Mouse (Mus musculus) heart, embryonic 12.5 days (tissue): ENCODE measurements around the gene Tubb2a. TPM values are rescaled to one million over a fixed set of nuclear protein-coding genes. Genes with fewer than 3 reads are reported as not detected.

Experiments used
- ATAC-seq: fragments of 200-750 bp; cut with Nextera tagmentation; 2 replicates; pipeline ENCODE4 v1.8.0; 2017; ENCODE audit warnings: moderate TSS enrichment, moderate library complexity; ENCODE audit not compliant: insufficient number of reproducible peaks, low FRiP score
- H3K27ac ChIP-seq: fragments of 300-500 bp; sonication (generic); 2 replicates; pipeline ENCODE4 v1.5.1; 2016; ENCODE audit warnings: mild to moderate bottlenecking, moderate library complexity; ENCODE audit not compliant: poor library complexity, severe bottlenecking
- H3K27me3 ChIP-seq: fragments of 300-500 bp; sonication (generic); replicated peaks from 2 replicates; pipeline ENCODE4 v1.6.1; 2016; ENCODE audit warnings: mild to moderate bottlenecking, moderate library complexity
- H3K36me3 ChIP-seq: fragments of 300-500 bp; sonication (generic); 2 replicates; pipeline ENCODE4 v1.6.1; 2016; ENCODE audit warnings: mild to moderate bottlenecking, moderate library complexity
- H3K4me1 ChIP-seq: fragments of 300-500 bp; sonication (generic); replicated peaks from 2 replicates; pipeline ENCODE4 v1.6.1; 2016; ENCODE audit warnings: mild to moderate bottlenecking
- H3K4me2 ChIP-seq: fragments of 300-500 bp; sonication (generic); 2 replicates; pipeline ENCODE4 v1.6.1; 2016; ENCODE audit warnings: mild to moderate bottlenecking, moderate library complexity
- H3K4me3 ChIP-seq: fragments of 300-500 bp; sonication (generic); 2 replicates; pipeline ENCODE4 v1.5.1; 2016; ENCODE audit warnings: mild to moderate bottlenecking
- H3K9ac ChIP-seq: fragments of 300-500 bp; sonication (generic); 2 replicates; pipeline ENCODE4 v1.6.1; 2016; ENCODE audit warnings: mild to moderate bottlenecking, moderate library complexity
- H3K9me3 ChIP-seq: fragments of 300-500 bp; sonication (generic); replicated peaks from 2 replicates; pipeline ENCODE4 v1.6.1; 2016; ENCODE audit warnings: mild to moderate bottlenecking, moderate library complexity
- WGBS: fragments of 180-500 bp; shearing (Covaris S2); methylation state at CpG from one replicate; pipeline ENCODE4 v1.1.7; 2016; 5-methylcytosine and 5-hydroxymethylcytosine counted together
- polyA plus RNA-seq: library from polyadenylated mRNA; unstranded; fragments of >200 nt; fragmentation: Nextera tagmentation; extraction: Ambion mirVana; gene quantifications from 2 replicates; pipeline ENCODE4 v1.2.1, GENCODE M21; 2016

The Tubb2a gene
- polyA plus RNA-seq, 1 experiment from 2014 or later = 111 TPM

GRCm38 (mm10) chr13:34109677-34110058, 31.9 kb upstream of the Tubb2a start:
- Histone ChIP-seq H3K27me3 (no peaks in the 10 kb centered on the region), H3K4me3 (no peak overlapping the region), H3K9me3 (no peaks in the 10 kb centered on the region), H3K36me3 (no peaks in the 10 kb centered on the region), H3K4me1 (0 out of 2 replicates have a peak, but pooled peaks cover 4% of the 10 kb centered on the region), H3K9ac (no peak overlapping the region), H3K4me2 (no peak overlapping the region), H3K27ac (no peak overlapping the region)
- ATAC-seq = no peak
- 57% methylated on average over 4 of the region's 4 CpGs for WGBS

DNA sequence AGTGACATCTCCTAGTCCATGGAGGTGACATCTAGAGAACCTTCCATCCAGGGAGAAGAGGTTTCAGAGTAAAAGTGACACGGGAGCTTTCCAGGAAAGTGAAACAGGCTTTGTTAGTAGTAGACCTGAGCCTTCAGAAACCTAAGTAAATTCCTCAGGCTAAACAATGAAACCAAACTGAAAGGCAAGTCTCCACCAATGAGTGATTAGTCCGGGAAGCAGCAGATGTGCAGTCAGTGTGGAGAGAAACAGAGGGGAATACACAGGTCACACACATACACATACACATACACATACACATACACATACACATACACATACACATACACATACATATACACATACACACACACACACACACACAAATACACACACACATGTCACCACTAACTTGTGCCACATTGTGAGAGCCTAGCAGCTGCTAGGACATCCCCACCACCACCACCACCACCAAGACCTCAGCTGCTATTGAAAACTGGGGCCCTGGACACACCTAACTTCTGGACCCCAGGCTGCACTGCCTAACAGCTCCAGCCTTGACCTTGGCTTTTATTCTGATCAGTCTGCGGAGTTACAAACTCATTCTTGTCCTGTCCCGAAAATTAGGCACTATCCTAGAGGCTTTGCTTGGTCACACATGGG, 31.3 kb upstream of the Tubb2a start:
- Histone ChIP-seq H3K4me3 (no peak overlapping the region), H3K9ac (no peak overlapping the region), H3K4me1 (0 out of 2 replicates have a peak, but pooled peaks cover 4% of the 10 kb centered on the region), H3K9me3 (no peaks in the 10 kb centered on the region), H3K27me3 (no peaks in the 10 kb centered on the region), H3K36me3 (no peaks in the 10 kb centered on the region), H3K4me2 (no peak overlapping the region), H3K27ac (no peak overlapping the region)
- ATAC-seq = no peak
- WGBS = 74% methylated on average over 4 of the region's 4 CpGs

- no peak overlapping the region for H3K9ac ChIP-seq
- ATAC-seq = no peak
- 83% methylated on average over 1 of the region's 1 CpGs for WGBS
- H3K4me2 ChIP-seq = no peak overlapping the region
- H3K9me3 ChIP-seq = no peaks in the 10 kb centered on the region
- H3K27me3 ChIP-seq = no peaks in the 10 kb centered on the region
- H3K4me1 ChIP-seq = 0 out of 2 replicates have a peak, but pooled peaks cover 4% of the 10 kb centered on the region
- H3K36me3 ChIP-seq = no peaks in the 10 kb centered on the region
- no peak overlapping the region for H3K4me3 ChIP-seq
- no peak overlapping the region for H3K27ac ChIP-seq
Measured at GRCm38 (mm10) chr13:34106999-34107398, 29.2 kb upstream of the Tubb2a start.

GRCm38 (mm10) chr13:34106256-34106655, 28.4 kb upstream of the Tubb2a start:
- 0 out of 2 replicates have a peak, but pooled peaks cover 4% of the 10 kb centered on the region for H3K4me1 ChIP-seq
- no peak for ATAC-seq
- H3K4me2 ChIP-seq = no peak overlapping the region
- H3K27me3 ChIP-seq = no peaks in the 10 kb centered on the region
- H3K9me3 ChIP-seq = no peaks in the 10 kb centered on the region
- H3K36me3 ChIP-seq = no peaks in the 10 kb centered on the region
- 89% methylated on average over 2 of the region's 2 CpGs for WGBS
- no peak overlapping the region for H3K9ac ChIP-seq
- H3K27ac ChIP-seq = no peak overlapping the region
- no peak overlapping the region for H3K4me3 ChIP-seq

- WGBS = 35% methylated on average over 1 of the region's 1 CpGs
- ATAC-seq = no peak
- H3K36me3 ChIP-seq = no peaks in the 10 kb centered on the region
Measured at GRCm38 (mm10) chr13:34105364-34105763, 27.6 kb upstream of the Tubb2a start.

DNA sequence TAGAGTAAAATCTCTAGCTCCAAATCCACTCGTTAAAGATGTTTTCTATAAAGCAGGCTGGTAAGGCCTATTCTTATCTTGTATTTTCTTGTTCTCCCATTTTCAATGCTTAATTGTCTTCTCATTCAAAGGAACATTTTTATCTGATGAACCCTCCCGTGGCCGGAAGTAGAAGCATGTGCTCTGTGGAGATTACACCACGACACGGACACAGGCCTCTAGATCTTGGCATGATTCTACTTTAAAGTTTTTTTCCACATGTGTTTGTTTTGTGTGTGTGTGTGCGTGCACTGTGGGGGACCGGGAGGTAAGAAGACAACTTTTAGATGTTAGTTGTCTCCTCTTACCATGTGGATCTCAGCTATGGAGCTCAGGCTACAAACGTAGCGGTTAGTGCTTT, 24.1 kb upstream of the Tubb2a start:
- Histone ChIP-seq H3K9ac (no peak overlapping the region), H3K36me3 (no peaks in the 10 kb centered on the region), H3K4me1 (peaks cover 10% of the 10 kb centered on the region; the same call in 1 of the 2 replicates), H3K27me3 (no peaks in the 10 kb centered on the region), H3K4me2 (no peak overlapping the region), H3K9me3 (no peaks in the 10 kb centered on the region), H3K27ac (no peak overlapping the region), H3K4me3 (no peak overlapping the region)
- WGBS = 59% methylated on average over 9 of the region's 9 CpGs
- no peak for ATAC-seq

More at GRCm38 (mm10) chr13:34105364-34105763, 27.6 kb upstream of the Tubb2a start:
- no peak overlapping the region for H3K4me3 ChIP-seq
- no peaks in the 10 kb centered on the region for H3K9me3 ChIP-seq
- H3K4me1 ChIP-seq = peaks cover 10% of the 10 kb centered on the region; the same call in 1 of the 2 replicates
- 0 out of 2 replicates have a peak overlapping the region, but pooled peaks have one; percentile 21 for H3K27ac ChIP-seq
- no peak overlapping the region for H3K9ac ChIP-seq
- H3K27me3 ChIP-seq = no peaks in the 10 kb centered on the region
- no peak overlapping the region for H3K4me2 ChIP-seq

DNA sequence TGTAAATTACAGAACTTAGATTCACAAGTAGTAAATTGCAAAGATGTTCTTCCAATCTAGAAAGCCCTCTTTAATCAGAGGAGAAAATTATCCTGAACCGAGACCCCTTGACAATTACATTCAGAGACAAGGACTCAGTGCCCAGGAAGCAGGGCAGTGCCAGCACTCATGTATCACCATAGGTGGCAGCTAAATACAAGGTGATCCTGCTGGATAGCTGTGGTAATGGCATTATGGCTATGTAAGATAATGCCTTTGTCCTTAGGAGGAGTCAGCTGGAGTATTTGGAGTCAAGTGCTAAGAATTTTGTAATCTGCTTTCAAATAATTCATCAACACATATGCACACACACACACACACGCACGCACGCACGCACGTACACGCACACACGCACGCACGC, 23.4 kb upstream of the Tubb2a start:
- Histone ChIP-seq H3K36me3 (no peaks in the 10 kb centered on the region), H3K9ac (no peak overlapping the region), H3K27me3 (no peaks in the 10 kb centered on the region), H3K4me2 (no peak overlapping the region), H3K4me1 (peaks cover 14% of the 10 kb centered on the region), H3K27ac (no peak overlapping the region), H3K4me3 (no peak overlapping the region), H3K9me3 (no peaks in the 10 kb centered on the region)
- WGBS = 92% methylated on average over 10 of the region's 10 CpGs
- ATAC-seq = no peak

GRCm38 (mm10) chr13:34100733-34101132, 22.9 kb upstream of the Tubb2a start:
- 0 out of 2 replicates have a peak overlapping the region, but pooled peaks have one; percentile 16 for H3K4me2 ChIP-seq
- no peak for ATAC-seq
- H3K36me3 ChIP-seq = no peaks in the 10 kb centered on the region
- no peaks in the 10 kb centered on the region for H3K27me3 ChIP-seq
- no peak overlapping the region for H3K9ac ChIP-seq
- peaks cover 19% of the 10 kb centered on the region for H3K4me1 ChIP-seq
- H3K9me3 ChIP-seq = no peaks in the 10 kb centered on the region
- H3K4me3 ChIP-seq = no peak overlapping the region
- 22% methylated on average over 3 of the region's 3 CpGs for WGBS
- H3K27ac ChIP-seq = no peak overlapping the region

DNA sequence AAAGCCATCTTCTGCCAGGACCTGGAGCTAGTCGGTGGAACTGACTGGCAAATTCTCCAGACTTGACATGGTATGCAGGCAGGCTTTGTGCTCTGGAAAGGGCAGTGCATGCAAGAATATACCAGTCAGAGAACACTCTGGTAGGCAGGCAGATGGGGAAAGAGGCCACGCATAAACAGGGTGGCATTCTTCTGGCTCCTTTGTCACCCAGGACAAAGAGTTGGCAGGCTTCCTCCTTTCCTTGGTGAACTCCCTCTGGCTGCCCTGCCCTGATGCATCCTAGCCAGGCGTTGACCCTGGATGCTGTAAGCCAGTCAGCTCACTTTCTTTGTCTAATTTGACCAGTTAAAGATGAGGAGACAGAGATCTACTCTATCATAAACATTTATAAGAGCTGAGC, 19.3 kb upstream of the Tubb2a start:
- 68% methylated on average over 3 of the region's 3 CpGs for WGBS
- Histone ChIP-seq H3K4me3 (no peak overlapping the region), H3K27ac (no peak overlapping the region)

DNA sequence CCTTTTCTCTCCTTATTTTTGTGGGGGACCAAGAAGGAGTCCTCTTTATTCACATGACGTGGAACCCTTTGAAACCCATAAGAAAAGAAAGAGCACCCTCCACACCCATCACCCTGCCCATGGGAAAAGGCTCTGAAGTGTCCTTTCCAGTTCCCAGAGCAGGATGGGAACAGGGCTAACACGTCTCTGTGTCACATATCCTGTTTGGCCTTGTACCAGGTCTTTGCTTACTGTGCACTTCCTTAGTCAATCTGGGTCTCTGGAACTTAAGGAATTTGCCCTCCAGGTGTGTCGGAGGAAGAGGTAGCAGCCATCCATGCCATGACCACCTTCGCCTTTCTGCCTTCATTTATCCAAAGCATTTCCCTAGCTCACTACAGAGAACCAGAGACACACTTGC, 18.6 kb upstream of the Tubb2a start:
- Histone ChIP-seq H3K27me3 (no peaks in the 10 kb centered on the region), H3K27ac (peak overlapping the region; percentile 64; the same call in 1 of the 2 replicates), H3K9me3 (no peaks in the 10 kb centered on the region), H3K4me2 (no peak overlapping the region), H3K4me1 (peaks cover 18% of the 10 kb centered on the region), H3K9ac (no peak overlapping the region), H3K36me3 (no peaks in the 10 kb centered on the region), H3K4me3 (no peak overlapping the region)
- ATAC-seq = no peak
- 65% methylated on average over 4 of the region's 4 CpGs for WGBS

More for the DNA sequence above, 19.3 kb upstream of the Tubb2a start:
- H3K27me3 ChIP-seq = no peaks in the 10 kb centered on the region
- H3K4me1 ChIP-seq = peaks cover 18% of the 10 kb centered on the region
- H3K9ac ChIP-seq = no peak overlapping the region
- no peaks in the 10 kb centered on the region for H3K9me3 ChIP-seq
- no peak for ATAC-seq
- H3K4me2 ChIP-seq = no peak overlapping the region
- H3K36me3 ChIP-seq = no peaks in the 10 kb centered on the region

DNA sequence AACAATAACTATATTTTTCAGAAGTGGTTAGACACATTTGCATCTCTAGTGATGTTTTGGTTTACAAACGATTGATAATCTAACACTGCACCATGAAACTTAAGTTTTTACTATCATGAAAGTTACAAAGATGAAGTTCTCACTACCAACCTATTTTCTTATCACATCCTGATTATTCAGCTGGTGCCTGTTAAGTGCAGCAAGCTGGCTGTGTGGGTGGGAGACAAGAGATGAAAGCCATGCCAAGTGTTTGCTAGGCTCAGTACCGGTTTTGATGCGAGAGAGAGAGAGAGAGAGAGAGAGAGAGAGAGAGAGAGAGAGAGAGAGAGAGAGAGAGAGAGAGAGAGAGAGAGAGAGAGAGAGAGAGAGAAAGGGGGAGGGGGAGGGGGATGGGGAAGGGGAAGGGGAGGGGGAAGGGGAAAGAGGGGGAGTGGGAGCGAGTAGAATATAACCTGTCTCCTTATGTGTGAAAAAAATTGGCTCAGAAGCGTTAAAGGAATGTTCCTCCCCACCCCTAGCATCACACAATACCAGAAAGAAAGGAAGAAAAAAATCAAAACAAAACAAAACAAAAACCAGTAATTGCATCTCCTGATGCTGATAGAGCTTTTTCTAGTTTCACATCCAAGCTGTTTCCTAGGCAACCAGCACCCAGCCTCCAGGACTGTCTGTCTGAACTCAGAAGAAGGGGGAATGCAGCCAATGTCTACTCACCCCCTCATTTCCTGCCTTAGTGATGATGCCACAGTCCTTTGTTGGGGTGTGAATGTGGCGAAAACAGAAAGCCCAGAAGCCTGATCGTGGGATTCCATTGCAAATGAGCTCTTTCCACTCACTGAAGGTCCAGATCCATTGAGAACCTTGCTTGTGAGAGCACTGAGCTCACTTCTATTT, 18.0 kb upstream of the Tubb2a start:
- Histone ChIP-seq H3K4me2 (no peak overlapping the region), H3K27ac (peak overlapping the region; percentile 64; the same call in 1 of the 2 replicates), H3K27me3 (no peaks in the 10 kb centered on the region), H3K4me1 (peaks cover 16% of the 10 kb centered on the region), H3K9ac (no peak overlapping the region), H3K36me3 (no peaks in the 10 kb centered on the region), H3K4me3 (no peak overlapping the region), H3K9me3 (no peaks in the 10 kb centered on the region)
- peak; percentile 59; the same call in 1 of the 2 replicates for ATAC-seq
- 26% methylated on average over 7 of the region's 7 CpGs for WGBS
